Mouse (Mus musculus): ENCODE measurements at regions not wholly inside any gene's neighbourhood (a gene's known extent, or its start where the extent isn't known, plus 50 kb on each side); places are given as distances from the start of the nearest gene placed in this dataset.
"Not testable (repeated sequence)": the region's sequence is repeated elsewhere in the genome, so short reads cannot be mapped to it uniquely, and the experiment has no call there.

- WGBS, result 68% methylated on average over 4 of the region's 4 CpGs
These were observed 145.4 kb upstream of the 1700025G04Rik start for GRCm38 (mm10) chr1:152235212-152235792.

DNA sequence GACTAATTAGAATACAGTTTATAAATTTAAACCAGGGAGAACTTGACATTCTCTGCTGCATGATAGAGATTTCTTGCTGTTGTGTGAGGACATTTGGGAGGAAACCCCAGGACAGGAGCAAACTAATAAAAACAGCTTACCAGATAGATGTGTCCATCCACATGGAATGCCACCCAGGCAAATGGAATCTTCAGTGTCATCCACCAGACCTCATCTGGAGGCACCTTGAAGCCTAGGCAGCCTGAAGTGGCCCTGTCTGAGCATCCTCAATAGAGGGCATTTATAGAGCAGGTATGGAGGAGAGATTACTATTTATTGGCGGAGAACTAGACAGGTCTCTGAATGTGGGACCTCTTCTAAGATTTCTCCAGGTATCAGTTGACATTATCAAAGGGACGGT, 144.8 kb upstream of the 1700025G04Rik start:
- WGBS, result 90% methylated on average over 2 of the region's 2 CpGs
- Histone ChIP-seq H3K9ac (no peak overlapping the region), H3K4me1 (peaks cover 4% of the 10 kb centered on the region; the same call in 1 of the 2 replicates), H3K36me3 (no peaks in the 10 kb centered on the region), H3K4me3 (no peak overlapping the region), H3K27ac (no peak overlapping the region), H3K9me3 (no peaks in the 10 kb centered on the region), H3K4me2 (no peak overlapping the region), H3K27me3 (no peaks in the 10 kb centered on the region)
- no peak for ATAC-seq (ENCODE audit: insufficient number of reproducible peaks, low FRiP score, low TSS enrichment, low read depth)

More at GRCm38 (mm10) chr1:152235212-152235792, 145.4 kb upstream of the 1700025G04Rik start:
- no peak for ATAC-seq (ENCODE audit: insufficient number of reproducible peaks, low FRiP score, low TSS enrichment, low read depth)
- no peak overlapping the region for H3K4me2 ChIP-seq
- no peaks in the 10 kb centered on the region for H3K36me3 ChIP-seq
- no peak overlapping the region for H3K4me3 ChIP-seq
- no peaks in the 10 kb centered on the region for H3K9me3 ChIP-seq
- H3K9ac ChIP-seq, result no peak overlapping the region
- no peaks in the 10 kb centered on the region for H3K27me3 ChIP-seq
- no peak overlapping the region for H3K27ac ChIP-seq
- peaks cover 4% of the 10 kb centered on the region; the same call in 1 of the 2 replicates for H3K4me1 ChIP-seq

GRCm38 (mm10) chr1:152231717-152232202, 141.8 kb upstream of the 1700025G04Rik start:
- Histone ChIP-seq H3K27me3 (no peaks in the 10 kb centered on the region), H3K36me3 (no peaks in the 10 kb centered on the region), H3K9ac (no peak overlapping the region), H3K4me2 (no peak overlapping the region), H3K4me1 (peaks cover 10% of the 10 kb centered on the region; the same call in 1 of the 2 replicates), H3K4me3 (no peak overlapping the region), H3K9me3 (no peaks in the 10 kb centered on the region), H3K27ac (no peak overlapping the region)
- WGBS, result 55% methylated on average over 11 of the region's 11 CpGs
- 0 out of 2 replicates have a peak, but pooled peaks have one; percentile 13 for ATAC-seq (ENCODE audit: insufficient number of reproducible peaks, low FRiP score, low TSS enrichment, low read depth)

GRCm38 (mm10) chr1:152229709-152230108, 139.8 kb upstream of the 1700025G04Rik start:
- WGBS, result 88% methylated on average over 2 of the region's 2 CpGs
- Histone ChIP-seq H3K36me3 (no peaks in the 10 kb centered on the region), H3K4me3 (no peak overlapping the region), H3K4me2 (no peak overlapping the region), H3K27me3 (no peaks in the 10 kb centered on the region), H3K9me3 (no peaks in the 10 kb centered on the region), H3K9ac (no peak overlapping the region), H3K4me1 (peaks cover 10% of the 10 kb centered on the region; the same call in 1 of the 2 replicates), H3K27ac (no peak overlapping the region)
- ATAC-seq (ENCODE audit: insufficient number of reproducible peaks, low FRiP score, low TSS enrichment, low read depth), result no peak

- H3K27ac ChIP-seq, result no peak overlapping the region
- WGBS, result 72% methylated on average over 3 of the region's 3 CpGs
- H3K9ac ChIP-seq, result no peak overlapping the region
- peaks cover 9% of the 10 kb centered on the region; the same call in 1 of the 2 replicates for H3K4me1 ChIP-seq
- no peaks in the 10 kb centered on the region for H3K36me3 ChIP-seq
- no peaks in the 10 kb centered on the region for H3K27me3 ChIP-seq
- no peaks in the 10 kb centered on the region for H3K9me3 ChIP-seq
- no peak for ATAC-seq (ENCODE audit: insufficient number of reproducible peaks, low FRiP score, low TSS enrichment, low read depth)
- no peak overlapping the region for H3K4me2 ChIP-seq
- no peak overlapping the region for H3K4me3 ChIP-seq
These were observed 136.1 kb upstream of the 1700025G04Rik start for GRCm38 (mm10) chr1:152226049-152226448.

- H3K36me3 ChIP-seq, result no peaks in the 10 kb centered on the region
- no peak for ATAC-seq (ENCODE audit: insufficient number of reproducible peaks, low FRiP score, low TSS enrichment, low read depth)
- H3K4me2 ChIP-seq, result no peak overlapping the region
- H3K9ac ChIP-seq, result no peak overlapping the region
- 42% methylated on average over 1 of the region's 1 CpGs for WGBS
- H3K27me3 ChIP-seq, result no peaks in the 10 kb centered on the region
- H3K9me3 ChIP-seq, result no peaks in the 10 kb centered on the region
- H3K4me3 ChIP-seq, result no peak overlapping the region
- H3K4me1 ChIP-seq, result 0 out of 2 replicates have a peak, but pooled peaks cover 6% of the 10 kb centered on the region
- peak overlapping the region; percentile 33; the same call in 1 of the 2 replicates for H3K27ac ChIP-seq
These were observed 133.7 kb upstream of the 1700025G04Rik start for GRCm38 (mm10) chr1:152223666-152224065.

DNA sequence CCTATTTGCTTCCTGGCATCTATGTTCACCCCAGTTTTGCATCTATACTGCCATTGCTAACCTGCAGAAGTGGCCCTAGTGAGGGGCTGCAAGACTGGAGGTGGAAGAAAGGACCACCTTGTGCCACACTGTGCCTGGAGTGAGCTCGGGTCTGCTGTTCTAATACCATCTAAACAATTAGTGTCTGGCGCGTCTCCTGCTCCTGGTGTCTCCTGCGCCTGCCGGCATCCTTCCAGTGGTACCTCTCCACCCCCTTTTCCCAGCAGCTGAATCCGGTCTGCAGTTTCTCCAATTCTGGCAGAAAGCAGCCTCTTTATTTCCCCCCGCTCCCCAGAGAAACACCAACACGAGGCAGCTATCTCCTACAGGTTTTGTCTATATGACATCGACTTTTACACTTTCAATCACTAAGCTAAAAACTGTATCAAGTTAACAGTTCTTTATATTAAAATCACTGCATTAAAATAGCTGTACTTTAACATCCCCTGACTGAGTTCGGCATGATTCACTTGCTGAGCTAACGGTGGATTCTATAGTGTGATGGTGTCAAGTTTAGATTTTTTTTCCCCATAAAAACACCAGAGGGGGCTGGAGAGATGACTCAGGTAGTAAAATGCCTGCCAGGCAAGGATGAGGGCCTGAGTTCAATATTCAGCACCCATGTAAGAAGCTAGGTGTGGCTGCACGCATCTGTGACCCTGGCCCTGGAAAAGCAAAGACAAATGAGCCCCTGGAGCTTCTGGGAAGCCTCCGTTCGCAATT, 131.1 kb upstream of the 1700025G04Rik start:
- 72% methylated on average over 14 of the region's 14 CpGs for WGBS
- Histone ChIP-seq H3K4me1 (0 out of 2 replicates have a peak, but pooled peaks cover 9% of the 10 kb centered on the region), H3K36me3 (no peaks in the 10 kb centered on the region), H3K27ac (no peak overlapping the region), H3K27me3 (no peaks in the 10 kb centered on the region), H3K4me2 (no peak overlapping the region), H3K9ac (no peak overlapping the region), H3K4me3 (no peak overlapping the region), H3K9me3 (no peaks in the 10 kb centered on the region)
- ATAC-seq (ENCODE audit: insufficient number of reproducible peaks, low FRiP score, low TSS enrichment, low read depth), result no peak

DNA sequence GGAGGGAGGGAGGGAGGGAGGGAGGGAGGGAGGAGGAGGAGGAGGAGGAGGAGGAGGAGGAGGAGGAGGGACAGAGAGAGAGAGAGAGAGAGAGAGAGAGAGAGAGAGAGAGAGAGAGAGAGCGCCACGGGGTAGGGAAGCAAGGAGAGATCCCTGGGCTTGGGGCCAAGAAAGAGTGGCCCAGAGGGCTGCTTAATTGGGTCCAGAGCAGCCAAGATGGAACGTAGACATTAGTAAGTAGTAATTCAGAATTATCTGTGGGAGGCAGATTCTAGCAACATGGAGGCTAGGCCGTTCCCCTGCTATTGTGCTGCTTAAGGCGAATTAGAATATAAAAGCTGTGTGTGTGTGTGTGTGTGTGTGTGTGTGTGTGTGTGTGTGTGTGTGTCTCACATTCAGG, 129.8 kb upstream of the 1700025G04Rik start:
- not testable (repeated sequence) for H3K27me3 ChIP-seq; ATAC-seq (ENCODE audit: insufficient number of reproducible peaks, low FRiP score, low TSS enrichment, low read depth); H3K36me3 ChIP-seq; H3K4me2 ChIP-seq; H3K9me3 ChIP-seq; H3K4me3 ChIP-seq; H3K4me1 ChIP-seq; H3K27ac ChIP-seq; H3K9ac ChIP-seq
- WGBS, result 43% methylated on average over 5 of the region's 5 CpGs

DNA sequence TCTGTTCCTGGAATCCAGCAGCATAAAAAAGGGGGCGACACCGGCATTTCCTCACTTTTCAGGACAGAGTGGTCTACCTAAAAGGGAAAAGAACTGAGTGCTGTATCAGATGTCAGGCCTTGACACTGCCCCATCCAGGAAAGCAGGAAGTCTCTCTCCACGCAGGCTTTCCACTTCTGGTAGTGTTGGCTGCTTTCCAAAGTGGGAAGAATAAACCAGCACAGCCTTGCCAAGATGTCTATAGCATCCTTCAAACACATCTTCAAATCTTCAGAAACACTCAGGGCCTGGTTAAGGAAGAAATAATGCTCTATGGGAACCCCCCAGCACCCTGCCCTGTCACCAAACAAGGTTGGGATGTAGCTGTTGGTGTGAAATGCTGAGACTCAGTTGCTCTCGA, 127.5 kb upstream of the 1700025G04Rik start:
- no peak for ATAC-seq (ENCODE audit: insufficient number of reproducible peaks, low FRiP score, low TSS enrichment, low read depth)
- Histone ChIP-seq H3K4me2 (no peak overlapping the region), H3K36me3 (no peaks in the 10 kb centered on the region), H3K9me3 (no peaks in the 10 kb centered on the region), H3K9ac (no peak overlapping the region), H3K4me3 (no peak overlapping the region), H3K27ac (no peak overlapping the region), H3K4me1 (0 out of 2 replicates have a peak, but pooled peaks cover 6% of the 10 kb centered on the region), H3K27me3 (no peaks in the 10 kb centered on the region)
- WGBS, result 41% methylated on average over 4 of the region's 4 CpGs

GRCm38 (mm10) chr1:152214376-152214775, 124.5 kb upstream of the 1700025G04Rik start:
- no peak overlapping the region for H3K4me3 ChIP-seq
- no peaks in the 10 kb centered on the region for H3K36me3 ChIP-seq
- H3K9ac ChIP-seq, result no peak overlapping the region
- no peak overlapping the region for H3K27ac ChIP-seq
- ATAC-seq (ENCODE audit: insufficient number of reproducible peaks, low FRiP score, low TSS enrichment, low read depth), result no peak
- H3K4me1 ChIP-seq, result 0 out of 2 replicates have a peak, but pooled peaks cover 3% of the 10 kb centered on the region
- no peak overlapping the region for H3K4me2 ChIP-seq
- WGBS, result 76% methylated on average over 2 of the region's 2 CpGs
- no peaks in the 10 kb centered on the region for H3K27me3 ChIP-seq
- H3K9me3 ChIP-seq, result no peaks in the 10 kb centered on the region

DNA sequence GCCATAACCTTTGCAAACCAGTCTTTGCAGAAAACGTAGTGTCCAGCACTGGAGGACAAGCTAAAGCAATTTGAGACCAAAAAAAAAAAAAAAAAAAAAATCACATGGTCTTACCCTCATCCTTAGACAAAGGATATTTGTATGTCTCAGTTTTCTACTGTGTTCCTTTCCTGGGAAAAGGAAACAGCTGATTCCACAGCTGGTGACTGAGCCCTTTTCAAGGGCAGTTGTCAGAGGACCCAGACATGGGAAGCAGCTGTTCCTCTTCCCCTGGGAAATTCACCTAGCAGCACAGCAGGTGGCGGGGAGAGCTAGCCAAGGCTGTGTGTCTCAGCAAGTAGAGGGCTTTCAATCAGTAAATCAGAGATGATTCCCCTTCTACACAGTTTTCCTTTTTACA, 113.3 kb upstream of the 1700025G04Rik start:
- Histone ChIP-seq H3K27ac (no peak overlapping the region), H3K27me3 (no peaks in the 10 kb centered on the region), H3K9me3 (no peaks in the 10 kb centered on the region), H3K4me3 (no peak overlapping the region), H3K36me3 (no peaks in the 10 kb centered on the region), H3K9ac (no peak overlapping the region), H3K4me2 (no peak overlapping the region), H3K4me1 (no peaks in the 10 kb centered on the region)
- ATAC-seq (ENCODE audit: insufficient number of reproducible peaks, low FRiP score, low TSS enrichment, low read depth), result no peak
- WGBS, result 61% methylated on average over 2 of the region's 2 CpGs

- no peak overlapping the region for H3K4me2 ChIP-seq
- H3K4me3 ChIP-seq, result no peak overlapping the region
- no peaks in the 10 kb centered on the region for H3K36me3 ChIP-seq
- no peaks in the 10 kb centered on the region for H3K4me1 ChIP-seq
- no peaks in the 10 kb centered on the region for H3K9me3 ChIP-seq
- 69% methylated on average over 6 of the region's 6 CpGs for WGBS
- no peak overlapping the region for H3K27ac ChIP-seq
- no peak for ATAC-seq (ENCODE audit: insufficient number of reproducible peaks, low FRiP score, low TSS enrichment, low read depth)
- no peak overlapping the region for H3K9ac ChIP-seq
- no peaks in the 10 kb centered on the region for H3K27me3 ChIP-seq
These were observed 98.8 kb upstream of the 1700025G04Rik start for GRCm38 (mm10) chr1:152188700-152189099.
